Mouse (Mus musculus) left cerebral cortex, postnatal 10 days (tissue): Measurements from ENCODE around the gene Gm10376. TPM values are rescaled to one million over a fixed set of nuclear protein-coding genes. Genes with fewer than 3 reads are reported as not detected.
"Not testable (repeated sequence)": the region's sequence is repeated elsewhere in the genome, so short reads cannot be mapped to it uniquely, and the experiment has no call there.

ENCODE experiments used
- DNase-seq, 2 experiments: peaks; one replicate each; pipeline ENCODE4 v3.0.0; 2021 to 2022; ENCODE audit warnings: low spot score in 2 of 2, mixed read lengths in 1 of 2; ENCODE audit errors: extremely low spot score in 1 of 2
- intact Hi-C: fragments of 180-260 bp; cut with DNase I; formaldehyde crosslinking; loops from one replicate; pipeline ENCODE4 v1.15.1; 2025
- total RNA-seq, 2 experiments: library from RNA; stranded (reverse); gene quantifications; 2 replicates each; pipeline ENCODE4 v1.2.3; 2021

Gene Gm10376
- total RNA-seq, result not detected

DNA sequence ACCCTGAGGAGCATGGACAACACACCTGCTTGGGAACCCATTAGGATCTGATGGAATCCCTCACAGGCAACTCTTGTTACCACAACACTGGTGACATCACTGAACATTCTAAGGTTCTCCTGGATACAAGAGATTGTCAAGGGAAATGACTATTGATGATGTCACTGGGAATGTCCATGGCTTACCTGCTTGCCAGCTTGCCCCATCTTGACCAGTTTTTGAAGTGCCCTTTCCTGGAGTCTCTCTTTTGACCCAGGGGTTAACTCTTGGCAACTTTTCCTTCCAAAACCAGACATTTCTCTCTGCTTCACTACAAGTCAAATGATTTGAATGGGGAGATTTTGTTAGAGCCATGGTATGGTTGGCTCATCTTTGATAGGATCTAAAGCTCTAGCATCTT lies at the start of gene Gm10376:
TSS of gene Gm10376 (minus strand) at position 101 of the 400 bp plus-strand sequence.
- intact Hi-C loops, DNase-seq: not testable (repeated sequence)

GRCm38 (mm10) chr14:43060179-43060578 lies 44.8 kb upstream of the Gm10376 start:
- intact Hi-C loops, DNase-seq: not testable (repeated sequence)

DNA sequence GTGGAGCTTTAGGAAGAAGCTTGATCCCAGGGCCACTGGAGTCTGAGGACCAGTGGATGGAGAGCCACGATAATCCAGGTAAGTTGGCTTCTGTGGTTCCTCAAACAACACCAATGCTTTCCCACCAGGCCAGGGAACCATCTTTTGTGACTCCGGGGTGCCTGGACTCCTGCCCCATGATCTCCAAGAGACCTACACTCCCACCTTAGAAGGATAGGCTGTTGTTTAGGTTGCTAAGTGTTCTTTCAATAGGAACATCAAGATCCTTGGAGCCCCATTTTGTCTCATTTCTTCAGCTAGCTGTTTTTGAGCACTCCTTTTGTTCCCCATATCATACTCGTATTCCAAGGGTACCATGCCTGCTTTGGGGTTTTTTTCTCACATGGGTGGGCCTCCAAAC lies 42.6 kb upstream of the Gm10376 start:
- DNase-seq, intact Hi-C loops: not testable (repeated sequence)

DNA sequence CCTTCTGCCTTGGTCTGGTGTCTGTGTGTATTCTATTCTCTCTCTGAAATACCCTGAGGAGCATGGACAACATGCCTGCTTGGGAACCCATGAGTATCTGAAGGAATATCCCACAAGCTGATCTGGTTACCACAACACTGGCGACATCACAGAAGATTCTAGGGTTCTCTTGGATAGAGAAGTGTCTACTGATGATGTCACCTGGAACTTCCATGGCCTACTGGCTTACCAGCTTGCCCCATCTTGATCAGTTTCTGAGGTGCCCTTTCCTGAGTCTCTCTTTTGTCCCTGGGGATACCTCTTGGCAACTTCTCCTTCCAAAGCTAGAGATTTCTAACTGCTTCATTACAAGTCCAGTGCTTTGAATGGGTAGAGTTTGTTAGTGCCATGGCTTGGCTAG lies 21.9 kb downstream of the Gm10376 start, which contains the start of gene Gm8082:
TSS of gene Gm8082 (minus strand) at position 101 of the 400 bp plus-strand sequence.
- DNase-seq, intact Hi-C loops: not testable (repeated sequence)

Other genes with a start within 250 kb of the Gm10376 start
- not detected for gene Gm3015, start 246.8 kb downstream of the Gm10376 start, total RNA-seq
- gene Gm10377, start 217.6 kb downstream of the Gm10376 start, total RNA-seq, result not detected
- gene Gm21977, start 162.2 kb downstream of the Gm10376 start, total RNA-seq, result not detected
- not detected for gene Gm8082, start 22.0 kb downstream of the Gm10376 start, total RNA-seq
- gene Gm8094, start 61.0 kb upstream of the Gm10376 start, total RNA-seq, result not detected
- gene Gm8104, start 85.0 kb upstream of the Gm10376 start, total RNA-seq, result under 1 TPM in 1 of 2 experiments, not detected in 1; 0.64 TPM
- gene Gm7233, start 164.2 kb upstream of the Gm10376 start, total RNA-seq, result under 1 TPM in 1 of 2 experiments, not detected in 1; 0.62 TPM
- gene Gm8122, start 219.7 kb upstream of the Gm10376 start, total RNA-seq, result not detected
- gene Gm8126, start 243.0 kb upstream of the Gm10376 start, total RNA-seq, result not detected